Mouse (Mus musculus): ENCODE measurements around the gene Hsp90aa1.

DNA sequence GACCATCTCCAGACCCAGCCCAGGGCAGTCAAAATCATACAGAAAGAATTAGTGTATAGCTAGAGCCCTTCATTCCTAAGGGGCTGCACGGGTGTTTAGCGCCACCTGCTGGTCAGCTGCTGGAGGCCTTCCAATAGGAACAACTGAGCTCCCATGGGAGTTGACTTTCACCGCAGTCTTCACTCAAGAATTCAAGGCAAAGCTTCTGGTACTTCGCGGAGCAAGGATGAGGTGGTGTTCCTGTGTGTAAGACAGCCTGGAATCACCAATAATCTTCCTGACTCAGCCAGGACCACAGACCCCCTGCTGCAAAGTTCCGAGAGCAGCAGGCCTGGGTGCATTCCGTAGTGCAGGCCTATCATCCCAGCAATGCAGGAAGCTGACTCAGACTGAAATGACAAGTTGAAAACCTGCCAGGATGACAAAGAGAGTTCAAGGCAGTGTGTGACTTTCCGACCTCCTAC lies 512 bp upstream of the Hsp90aa1 start:
- TF ChIP-seq CTCF (IDR thresholded peaks at IDR 0.05; ENCODE audit: control insufficient read depth, insufficient read depth, low read length) (peak; percentile 92), POLR2A (IDR thresholded peaks at IDR 0.05; ENCODE audit: borderline replicate concordance, control insufficient read depth, low read depth, low read length) (no peak)

All from bone marrow, adult 2 months (tissue).